Mouse (Mus musculus) kidney, postnatal 25 days (tissue): ENCODE results near the gene Fndc3b.

ENCODE experiments used
- DNase-seq, 2 experiments: peaks; one replicate each; pipeline ENCODE4 v3.0.0; 2021; ENCODE audit warnings: mixed read lengths in 2 of 2

Gene Fndc3b

GRCm38 (mm10) chr3:27384836-27385235, 326.3 kb downstream of the Fndc3b start:
- peak in 1 of 2 experiments; percentile 24 for DNase-seq

- no peak for DNase-seq
Observed at GRCm38 (mm10) chr3:27377935-27378334, 333.2 kb downstream of the Fndc3b start.

GRCm38 (mm10) chr3:27374396-27374795, 336.7 kb downstream of the Fndc3b start:
- no peak for DNase-seq

GRCm38 (mm10) chr3:27371725-27372650, 339.1 kb downstream of the Fndc3b start:
- no peak for DNase-seq

GRCm38 (mm10) chr3:27371276-27371621, 339.9 kb downstream of the Fndc3b start, which contains the start of gene Ghsr:
Ghsr (plus strand) TSS chr3:27371351.
- DNase-seq, result no peak

GRCm38 (mm10) chr3:27370582-27371275, 340.4 kb downstream of the Fndc3b start:
- no peak for DNase-seq

GRCm38 (mm10) chr3:27370125-27370524, 341.0 kb downstream of the Fndc3b start:
- DNase-seq, result peak; percentile 58 to 74
